Mouse (Mus musculus): ENCODE results near the gene Batf.

Batf gene

DNA sequence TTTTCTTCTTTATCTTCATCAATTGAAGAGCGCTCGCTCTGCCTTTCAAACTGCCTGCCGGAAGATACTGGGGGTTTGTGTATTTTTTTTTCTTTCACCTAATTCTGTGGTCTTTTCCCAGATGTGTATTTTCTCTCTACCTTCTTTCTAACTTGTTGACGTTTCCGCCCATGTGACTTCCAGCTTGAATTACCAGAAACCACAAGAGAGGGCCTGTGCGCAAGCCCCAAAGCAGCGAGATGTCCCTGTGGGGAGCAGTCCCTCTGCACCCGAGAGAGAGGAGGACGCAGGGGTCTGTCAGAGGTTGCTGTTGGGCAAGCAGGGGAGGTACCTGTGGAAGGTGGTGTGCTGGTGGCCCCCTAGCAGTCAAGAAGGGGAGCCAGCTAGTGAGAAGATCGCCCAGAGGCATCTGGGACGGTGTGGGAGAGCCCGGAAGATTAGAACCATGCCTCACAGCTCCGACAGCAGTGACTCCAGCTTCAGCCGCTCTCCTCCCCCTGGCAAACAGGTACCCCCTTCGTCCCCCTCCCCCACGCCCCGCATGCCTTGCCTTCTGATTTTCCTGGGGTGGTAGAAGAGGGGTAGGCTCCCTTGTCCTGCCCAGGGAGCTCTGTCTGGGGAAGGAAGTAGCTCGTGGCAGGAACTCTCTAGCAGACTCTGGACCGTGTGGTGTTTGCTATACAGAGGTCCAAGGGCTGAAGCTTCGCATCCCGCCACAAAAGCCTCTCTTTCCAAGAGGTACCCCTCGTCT lies at the start of gene Batf:
Gene Batf, plus strand, starts transcription at position 204 of the 751 bp plus-strand sequence.
- DNase-seq, result no peak

DNA sequence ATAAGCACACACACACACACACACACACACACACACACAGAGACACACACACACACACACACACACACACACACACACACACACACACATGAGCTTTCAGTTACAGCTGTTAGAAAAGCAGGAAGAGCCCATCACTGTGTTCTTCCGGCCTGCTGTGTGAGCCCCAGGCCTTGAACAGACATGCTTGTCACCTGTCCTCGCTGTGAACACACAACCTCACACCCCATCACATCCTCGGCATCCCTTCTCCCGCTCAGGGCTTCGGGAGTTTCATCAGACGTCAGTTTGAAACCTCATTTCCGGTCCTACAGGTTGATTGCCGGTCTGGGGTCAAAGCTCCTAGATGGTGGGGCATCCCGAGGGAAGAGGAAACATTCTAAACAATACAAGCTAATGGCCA lies 48.5 kb upstream of the Batf start:
- no peak for DNase-seq

GRCm38 (mm10) chr12:85638541-85639325 lies 47.7 kb upstream of the Batf start:
- no peak for DNase-seq

DNA sequence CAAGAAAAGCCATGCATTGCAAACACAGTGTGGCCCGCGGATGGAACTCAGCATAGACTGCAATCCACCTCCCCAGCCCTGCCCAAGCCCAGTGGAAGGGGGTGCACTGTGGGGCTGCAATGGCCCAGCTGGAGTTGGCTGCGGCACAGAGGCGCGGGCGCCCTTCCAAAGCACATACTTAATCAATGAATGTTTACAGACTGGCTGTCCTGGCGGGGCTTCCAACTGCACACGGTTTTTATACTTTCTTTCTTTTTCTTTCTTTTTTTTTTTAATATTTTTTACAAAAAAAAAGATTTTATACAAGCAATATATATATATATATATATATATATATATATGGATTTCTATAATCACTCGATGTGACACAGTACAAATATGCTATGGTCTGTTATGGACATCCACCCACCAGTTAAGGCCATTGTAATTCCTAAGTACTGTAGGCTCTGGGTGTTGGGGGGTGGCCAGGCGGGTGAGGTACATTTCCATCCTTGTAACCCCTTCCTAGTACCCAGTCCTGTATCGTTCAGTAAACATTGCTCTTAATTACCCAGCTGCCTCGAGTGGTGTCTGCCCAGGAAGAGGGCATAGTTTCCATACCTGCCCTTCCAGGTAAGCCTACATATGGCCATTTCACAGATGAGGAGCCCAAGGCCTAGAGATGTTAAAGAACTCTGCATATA lies 47.0 kb upstream of the Batf start:
- peak; percentile 69 to 73 for DNase-seq

GRCm38 (mm10) chr12:85640852-85641563 lies 45.5 kb upstream of the Batf start:
- DNase-seq, result no peak

DNA sequence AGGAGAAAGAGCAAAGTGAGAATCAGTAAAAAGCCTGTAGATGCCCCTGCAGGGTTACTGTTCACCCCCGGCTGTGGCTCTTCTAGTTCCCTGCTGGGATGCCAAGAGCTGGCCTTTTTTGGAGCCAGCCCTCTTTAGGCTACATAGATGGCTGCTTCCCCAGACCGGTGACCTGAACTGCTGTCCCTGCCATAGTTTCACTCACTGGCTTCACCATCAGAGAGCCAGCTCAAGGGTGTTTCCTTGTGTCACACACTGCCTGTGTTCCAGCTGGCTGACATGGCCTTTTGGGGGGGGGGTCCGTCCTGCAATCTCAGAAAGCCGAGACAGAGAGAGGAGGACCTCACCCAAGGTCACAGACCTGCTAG lies 44.9 kb upstream of the Batf start:
- DNase-seq, result no peak

DNA sequence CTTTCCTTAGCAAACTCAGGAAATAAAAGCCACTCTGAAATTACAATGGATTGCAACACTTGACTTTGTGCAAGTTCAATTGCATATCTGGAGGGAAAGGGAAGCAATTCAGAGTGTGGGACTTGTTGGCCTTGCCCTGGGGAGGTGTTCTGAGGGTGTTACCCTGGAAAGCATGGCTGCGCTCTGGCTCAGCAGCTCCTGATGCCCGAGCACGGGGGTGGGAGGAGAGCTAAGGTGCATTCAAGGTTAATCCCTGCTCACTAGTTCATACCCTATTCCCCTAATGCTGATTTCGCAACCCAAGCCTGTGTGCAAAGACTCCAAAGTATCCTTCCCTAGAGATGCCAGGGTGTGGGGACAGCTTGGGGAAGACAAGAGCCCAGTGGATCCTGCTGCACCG lies 42.7 kb upstream of the Batf start:
- DNase-seq, result peak; percentile 29 to 78

DNA sequence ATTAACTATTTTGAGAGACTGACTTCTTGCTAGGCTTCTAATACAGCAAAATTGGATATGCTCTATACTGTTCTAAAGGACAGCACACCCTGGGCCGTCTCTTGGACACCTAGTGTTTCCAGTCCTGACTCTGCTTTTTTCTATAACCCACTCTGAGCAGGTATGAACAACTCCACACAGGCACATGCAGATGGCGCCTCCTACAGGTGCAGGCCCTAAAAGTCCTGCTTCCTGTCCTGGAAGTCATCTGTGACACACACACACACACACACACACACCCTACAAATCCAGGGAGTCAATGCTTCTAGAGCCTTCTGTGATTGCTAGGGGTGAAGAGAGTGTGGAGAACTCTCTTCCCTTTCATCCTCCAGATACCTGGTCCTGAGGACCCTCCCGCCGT lies 40.8 kb upstream of the Batf start:
- DNase-seq, result peak; percentile 63 to 65

DNA sequence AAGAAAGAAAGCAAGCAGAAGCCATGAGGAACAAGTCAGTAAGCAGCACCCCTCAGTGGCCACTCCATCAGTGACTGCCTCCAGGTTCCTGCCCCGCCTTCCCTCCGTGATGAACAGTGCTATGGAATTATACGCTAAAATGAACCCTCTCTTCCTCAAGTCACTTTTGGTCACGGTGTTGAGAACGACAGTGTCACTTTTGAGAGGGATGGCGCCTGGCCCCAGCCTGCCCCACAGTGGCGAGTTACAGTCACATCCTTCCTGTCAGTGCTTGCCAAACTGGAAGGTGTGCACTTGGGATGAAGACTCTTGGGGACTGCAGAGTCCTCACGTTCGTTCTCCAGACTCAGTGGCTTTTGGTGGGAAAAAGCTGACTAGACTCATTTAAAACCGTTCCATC lies 39.1 kb upstream of the Batf start:
- DNase-seq, result peak; percentile 51 to 63

GRCm38 (mm10) chr12:85647955-85648354 lies 38.5 kb upstream of the Batf start:
- DNase-seq, result no peak

GRCm38 (mm10) chr12:85659319-85659718 lies 27.1 kb upstream of the Batf start:
- DNase-seq, result no peak

DNA sequence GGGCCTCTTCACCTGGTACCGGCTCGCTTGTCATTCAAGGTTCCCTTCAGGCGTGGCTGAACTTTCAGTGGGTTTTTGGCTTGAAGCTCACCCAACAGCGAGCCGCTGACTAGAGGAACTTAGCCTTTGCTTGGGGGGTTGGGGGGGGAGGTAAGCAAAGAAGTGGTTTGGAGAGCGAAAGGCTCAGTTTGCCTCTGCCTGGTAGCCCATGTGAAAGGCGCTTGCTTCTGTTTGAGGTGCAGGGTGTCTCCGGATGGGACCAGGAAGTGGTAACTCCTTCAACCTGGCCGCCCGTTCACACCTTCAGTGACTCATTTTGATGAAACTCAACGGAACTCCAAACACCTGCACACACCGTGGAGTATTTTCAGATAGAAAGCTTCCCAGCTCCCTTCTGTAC lies 25.6 kb upstream of the Batf start:
- DNase-seq, result no peak

DNA sequence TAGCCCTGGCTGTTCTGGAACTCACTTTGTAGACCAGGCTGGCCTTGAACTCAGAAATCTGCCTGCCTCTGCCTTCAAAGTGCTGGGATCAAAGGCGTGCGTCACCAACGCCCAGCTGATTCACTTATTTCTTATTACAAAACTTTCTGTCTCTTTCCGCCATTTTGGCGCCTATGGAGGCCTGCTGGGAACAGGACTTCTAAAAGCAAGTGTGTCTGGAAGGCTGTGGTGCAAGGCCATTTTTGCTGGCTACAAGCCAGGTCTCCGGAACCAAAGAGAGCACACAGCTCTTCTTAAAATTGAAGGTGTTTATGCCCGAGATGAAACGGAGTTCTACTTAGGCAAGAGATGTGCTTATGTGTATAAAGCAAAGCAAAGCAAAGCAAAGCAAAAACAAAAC lies 24.2 kb upstream of the Batf start:
- peak in 1 of 2 experiments; percentile 16 for DNase-seq

DNA sequence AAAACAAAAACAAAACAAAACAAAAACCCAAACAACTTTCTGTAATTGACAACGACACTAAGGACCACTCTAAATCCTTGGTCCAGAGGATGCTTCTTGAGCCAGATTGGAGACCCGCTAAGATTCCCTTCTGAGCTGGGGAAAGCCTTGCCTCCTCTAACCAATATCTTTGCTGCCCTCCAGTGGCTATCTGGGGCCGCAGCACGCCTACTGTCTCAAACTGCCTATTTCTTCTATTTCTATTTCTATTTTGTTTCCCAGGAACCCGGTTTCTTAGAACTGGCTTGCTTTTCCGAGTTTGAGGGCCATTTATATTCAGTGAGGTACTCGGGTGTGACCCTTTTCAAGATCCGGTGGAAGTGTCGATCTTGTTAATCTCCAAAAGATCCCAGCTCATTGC lies 23.6 kb upstream of the Batf start:
- DNase-seq, result peak; percentile 74 to 84

DNA sequence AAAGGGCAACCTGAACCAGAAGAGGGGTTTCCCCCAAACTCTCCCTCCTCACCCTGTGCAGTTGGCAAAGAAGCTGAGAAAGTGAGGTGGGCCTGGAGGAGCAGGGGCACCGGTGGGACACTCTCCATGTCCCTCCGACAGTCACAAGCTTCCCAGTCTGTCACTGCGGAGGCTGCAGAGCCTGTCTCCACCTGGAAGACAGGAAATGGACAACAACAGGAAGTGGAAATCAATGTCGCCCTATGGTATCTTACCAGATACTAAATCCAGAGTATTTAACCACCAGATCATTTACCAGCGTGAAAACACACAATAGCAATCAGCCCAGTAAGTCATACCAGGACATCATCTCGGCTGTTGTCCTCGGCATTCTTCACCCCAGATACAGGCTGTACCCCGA lies 20.4 kb upstream of the Batf start:
- DNase-seq, result no peak

- DNase-seq, result no peak
Measured at GRCm38 (mm10) chr12:85667071-85667470, 19.4 kb upstream of the Batf start.

DNA sequence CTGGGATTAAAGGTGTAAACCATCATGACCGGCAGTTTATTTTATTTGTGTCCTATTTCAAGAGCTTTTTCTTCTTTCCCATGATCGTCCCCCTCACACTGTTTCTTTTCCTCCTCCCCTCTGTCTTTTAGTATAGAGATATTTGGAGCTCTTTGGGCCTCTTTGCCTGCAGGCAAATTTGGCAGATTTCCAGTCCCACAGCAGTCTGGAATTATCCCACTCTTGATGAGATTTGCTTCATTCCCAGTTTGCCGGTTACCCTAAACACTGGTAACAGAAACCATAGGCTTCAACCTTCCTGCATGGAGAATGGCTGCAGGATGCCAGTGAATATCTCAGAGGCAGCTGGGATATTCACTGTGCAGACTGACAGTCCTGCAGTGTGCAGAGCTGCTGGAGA lies 17.8 kb upstream of the Batf start:
- no peak for DNase-seq

- DNase-seq, result no peak
Measured at GRCm38 (mm10) chr12:85670080-85670479, 16.4 kb upstream of the Batf start.

DNA sequence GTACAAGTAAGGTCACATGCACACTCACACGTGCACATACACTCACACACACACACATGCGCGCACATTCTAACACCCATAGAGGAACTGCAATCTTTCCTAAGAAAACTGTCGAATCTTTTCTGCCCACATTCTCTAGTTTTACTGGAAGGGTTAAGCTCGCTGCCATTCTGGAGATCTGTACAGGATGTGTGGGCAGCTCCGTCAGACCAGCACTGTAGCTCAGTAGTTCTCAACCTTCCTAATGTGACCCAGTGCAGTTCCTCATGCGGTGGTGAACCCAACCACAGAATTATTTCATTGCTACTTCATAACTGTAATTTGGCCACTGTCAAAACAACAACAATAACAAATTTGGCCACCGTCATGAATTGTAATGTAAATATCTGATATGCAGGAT lies 12.6 kb upstream of the Batf start:
- DNase-seq, result no peak

GRCm38 (mm10) chr12:85679117-85679516 lies 7.4 kb upstream of the Batf start:
- DNase-seq, result no peak

DNA sequence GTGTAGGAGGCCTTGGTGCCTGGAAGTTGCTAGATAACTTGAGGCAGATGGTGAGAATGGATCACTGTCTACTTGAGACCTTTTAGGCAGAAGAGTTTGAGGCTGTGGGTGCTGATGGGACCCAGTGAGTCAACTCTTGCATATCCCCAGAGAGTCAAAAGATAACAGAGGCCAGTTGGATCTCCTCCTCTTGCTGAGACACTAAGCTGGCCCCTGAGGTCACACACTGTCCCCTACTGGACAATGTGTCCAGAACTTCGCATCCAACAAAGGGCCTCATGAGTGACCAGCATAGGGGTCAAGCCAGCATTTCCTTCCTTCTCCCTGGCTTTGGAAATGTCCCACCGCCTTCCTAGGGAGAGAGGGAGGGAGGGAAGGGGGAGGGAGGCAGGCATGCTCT lies 6.7 kb upstream of the Batf start:
- DNase-seq, result no peak

DNA sequence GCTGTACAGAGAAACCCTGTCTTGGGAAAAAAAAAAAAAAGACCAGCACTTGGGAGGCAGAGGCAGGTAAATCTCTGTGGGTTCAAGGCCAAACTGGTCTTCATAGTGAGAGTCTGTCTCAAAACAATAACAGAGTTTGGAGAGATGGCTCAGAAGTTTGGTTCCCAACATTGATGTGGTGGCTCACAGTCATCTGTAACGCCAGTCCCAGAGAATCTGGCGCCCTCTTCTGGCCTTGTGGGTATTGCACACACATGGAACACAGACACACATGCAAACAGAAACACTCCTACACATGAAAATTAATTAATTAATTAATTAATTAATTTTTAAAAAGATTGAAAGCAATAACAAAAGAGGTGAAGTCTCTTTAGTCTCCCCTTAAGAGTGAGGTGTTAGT lies 4.1 kb upstream of the Batf start:
- DNase-seq, result no peak

All from kidney, postnatal 25 days (tissue).